Mouse (Mus musculus): ENCODE results near the gene Rfx1.

The Rfx1 gene

DNA sequence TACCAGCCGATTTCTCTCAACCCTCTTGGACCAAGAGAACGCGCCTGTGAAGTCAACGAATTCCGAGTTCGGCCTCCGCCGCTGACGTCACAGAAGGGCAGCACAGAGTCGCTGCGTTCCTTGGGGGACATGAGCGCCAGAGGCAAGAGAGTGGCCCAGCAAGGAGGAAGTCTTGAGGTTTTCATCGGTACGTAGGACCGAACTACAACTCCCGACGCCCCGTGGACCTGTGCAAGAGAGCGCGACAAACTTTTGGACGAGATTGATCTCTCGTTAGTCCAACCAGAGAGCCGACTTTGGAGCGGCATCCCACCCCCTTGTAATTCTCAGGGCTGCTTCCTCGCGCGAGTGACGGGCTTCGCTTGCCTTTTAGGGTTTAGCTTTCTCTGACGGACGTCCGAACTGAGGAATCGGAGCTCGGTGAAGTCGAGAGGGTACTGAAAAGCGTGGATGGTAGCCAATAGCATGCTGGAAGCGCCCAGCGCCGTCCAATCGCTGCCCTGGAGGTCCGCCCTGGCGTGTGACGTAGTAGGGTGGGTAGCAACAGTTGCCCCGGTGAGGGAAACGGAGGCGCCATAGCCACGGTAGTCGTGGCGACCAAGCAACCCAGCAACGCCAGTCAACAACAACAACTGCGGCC, at the start of gene Rfx1:
TSS of gene Rfx1 (plus strand) at position 544 of the 640 bp plus-strand sequence.
- CTCF ChIA-PET: no interaction called here

DNA sequence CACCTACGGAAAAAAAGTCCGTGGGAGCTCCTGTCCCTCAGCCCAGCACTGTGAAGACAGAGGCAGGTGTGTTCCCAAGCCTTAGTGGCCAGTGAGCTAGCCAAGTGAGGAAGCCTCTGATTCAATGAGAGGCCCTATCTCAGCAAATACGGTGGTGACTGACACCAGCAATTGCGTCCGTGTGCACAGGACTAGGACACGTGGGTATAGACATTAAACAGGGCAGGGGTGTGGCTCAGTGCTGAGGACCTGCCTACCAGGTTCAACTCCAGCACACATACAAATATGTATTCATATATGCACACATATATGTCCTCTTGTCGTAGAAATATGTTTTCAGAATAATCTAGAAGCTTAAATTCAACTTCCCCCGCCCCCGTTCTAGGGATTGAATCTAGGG, 46.9 kb upstream of the Rfx1 start:
- CTCF ChIA-PET: no interaction called here

DNA sequence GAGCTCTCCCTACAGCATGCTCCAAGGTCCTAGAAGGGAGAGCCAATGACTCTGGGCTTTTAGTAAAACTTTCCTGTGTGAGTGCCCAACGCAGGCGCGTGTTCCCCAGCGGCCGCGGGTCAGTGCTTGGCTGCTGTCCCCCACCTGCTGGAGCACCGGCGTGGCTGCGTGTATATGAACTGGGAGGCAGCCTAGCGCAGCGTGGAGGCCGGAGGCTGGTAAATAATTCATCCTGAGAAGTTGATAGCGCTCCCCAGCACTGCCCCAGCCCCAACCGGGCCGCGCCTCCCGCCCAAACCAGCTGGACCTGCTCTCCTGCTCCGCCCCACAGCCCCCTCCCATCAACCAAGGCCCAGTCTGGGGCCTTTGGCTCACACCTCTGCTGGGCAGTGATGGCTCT, 45.5 kb upstream of the Rfx1 start, which contains the start of gene Palm3:
TSS of gene Palm3 (plus strand) at position 376 of the 400 bp plus-strand sequence.
- CTCF ChIA-PET: no interaction called here

DNA sequence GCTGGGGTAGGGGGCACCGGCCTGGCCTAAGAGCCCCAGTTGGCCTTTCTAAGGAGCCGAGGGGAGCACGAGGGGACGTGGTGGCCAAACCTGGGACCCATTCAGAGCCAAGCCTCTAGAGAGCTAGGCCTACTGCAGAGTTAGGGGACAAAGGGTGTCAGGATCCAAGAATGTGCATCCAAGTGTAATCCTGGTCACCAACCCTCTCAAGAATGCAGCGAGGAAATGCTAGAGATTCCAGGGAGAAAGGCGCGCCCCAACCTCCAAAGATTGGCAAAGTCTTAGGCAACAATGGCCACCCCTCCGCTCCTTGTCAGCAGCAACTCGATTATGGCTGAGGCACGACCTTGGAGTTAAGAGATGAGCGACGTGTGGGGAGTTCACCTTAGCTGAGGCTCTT, 45.1 kb upstream of the Rfx1 start:
- CTCF ChIA-PET: no interaction called here

- CTCF ChIA-PET: no interaction called here
Observed at GRCm38 (mm10) chr8:84023085-84023484, 43.5 kb upstream of the Rfx1 start.

DNA sequence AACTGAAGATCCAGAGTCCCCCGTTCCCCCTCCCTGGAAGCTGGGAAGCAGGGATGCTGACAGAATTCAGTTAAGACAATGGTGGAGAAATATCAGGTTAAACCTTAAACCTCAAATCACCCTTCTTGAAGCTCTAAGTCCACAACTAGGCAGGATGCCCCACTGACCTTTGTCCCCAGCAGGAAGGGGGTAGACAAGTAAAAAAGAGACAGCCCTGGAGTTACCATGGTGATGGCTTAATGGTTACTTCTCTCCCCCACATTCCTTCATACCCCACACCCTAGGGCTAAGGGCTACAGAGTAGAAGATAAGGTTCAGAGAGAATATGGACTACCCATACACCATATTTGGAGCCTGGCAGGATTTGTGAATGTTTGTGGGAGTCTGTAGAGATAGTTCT, 43.0 kb upstream of the Rfx1 start:
- CTCF ChIA-PET: interaction anchor here (0.6 kb wide), 1 partner anchor 16 kb away, joined by 8 read pairs; no protein-coding TSS in a partner anchor

GRCm38 (mm10) chr8:84024171-84024570, 42.5 kb upstream of the Rfx1 start:
- CTCF ChIA-PET: interaction anchor here (0.7 kb wide), 1 partner anchor 1011 kb away, joined by 6 read pairs; no protein-coding TSS in a partner anchor

GRCm38 (mm10) chr8:84025863-84026262, 40.8 kb upstream of the Rfx1 start:
- CTCF ChIA-PET: interaction anchor here (0.6 kb wide), 1 partner anchor 161 kb away, joined by 5 read pairs; no protein-coding TSS in a partner anchor

DNA sequence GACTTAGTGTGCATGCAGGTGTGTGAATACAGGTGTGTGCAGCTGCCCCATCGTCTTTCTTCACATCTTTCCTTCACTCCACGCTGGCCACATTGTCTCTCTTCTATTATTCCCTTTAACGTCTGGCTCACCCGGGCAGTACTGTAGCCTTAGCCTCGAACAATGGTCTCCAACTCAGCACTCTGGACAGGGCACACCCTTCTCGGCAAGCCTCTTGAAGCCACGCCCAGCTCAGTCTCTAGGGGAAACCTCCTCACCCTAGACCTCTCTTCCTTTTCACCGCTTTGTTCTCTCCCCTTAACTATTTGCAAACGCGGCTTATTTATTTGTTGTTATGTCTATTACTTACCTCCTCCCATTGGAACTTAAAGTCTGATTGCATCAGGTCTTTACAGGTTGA, 39.2 kb upstream of the Rfx1 start:
- CTCF ChIA-PET: no interaction called here

DNA sequence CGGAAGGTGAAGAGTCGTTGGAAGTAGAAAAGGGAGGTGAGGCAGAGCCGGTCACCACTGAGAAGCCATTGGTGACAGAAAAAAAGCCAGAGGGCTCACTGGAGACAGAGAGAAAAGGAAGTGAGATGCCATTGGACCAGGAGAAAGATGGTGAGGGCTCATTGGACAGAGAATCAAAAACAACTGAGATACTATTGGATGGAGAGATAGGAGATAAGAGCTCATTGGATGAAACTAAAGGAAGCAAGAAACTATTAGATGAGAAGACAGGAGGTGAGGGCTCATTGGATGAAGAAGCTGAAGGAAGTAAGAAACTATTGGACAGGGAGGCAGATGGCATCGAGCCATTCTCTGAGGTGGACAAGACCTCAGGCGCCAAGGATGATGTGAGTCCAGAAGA, 37.4 kb upstream of the Rfx1 start:
- CTCF ChIA-PET: no interaction called here

DNA sequence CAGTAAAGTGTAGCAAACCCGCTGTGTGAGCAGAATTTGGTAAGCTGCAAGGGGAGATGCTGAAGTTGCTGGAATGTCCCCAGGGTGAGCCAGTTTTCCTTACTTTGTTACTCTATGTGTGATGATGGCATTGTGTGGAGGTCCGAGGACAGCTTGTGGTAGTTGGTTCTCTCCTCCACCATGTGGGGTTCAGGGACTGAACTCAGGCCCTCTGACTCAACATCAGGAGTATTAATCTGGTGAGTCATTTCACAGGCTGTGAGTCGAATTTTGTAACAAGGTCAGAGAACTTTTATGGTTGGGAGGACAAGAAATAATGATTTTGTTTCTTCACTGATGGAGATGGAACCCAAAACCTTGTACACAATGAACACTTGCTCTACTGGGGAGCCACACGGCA, 33.9 kb upstream of the Rfx1 start:
- CTCF ChIA-PET: no interaction called here

- CTCF ChIA-PET: no interaction called here
Observed at GRCm38 (mm10) chr8:84038015-84038414, 28.6 kb upstream of the Rfx1 start.

DNA sequence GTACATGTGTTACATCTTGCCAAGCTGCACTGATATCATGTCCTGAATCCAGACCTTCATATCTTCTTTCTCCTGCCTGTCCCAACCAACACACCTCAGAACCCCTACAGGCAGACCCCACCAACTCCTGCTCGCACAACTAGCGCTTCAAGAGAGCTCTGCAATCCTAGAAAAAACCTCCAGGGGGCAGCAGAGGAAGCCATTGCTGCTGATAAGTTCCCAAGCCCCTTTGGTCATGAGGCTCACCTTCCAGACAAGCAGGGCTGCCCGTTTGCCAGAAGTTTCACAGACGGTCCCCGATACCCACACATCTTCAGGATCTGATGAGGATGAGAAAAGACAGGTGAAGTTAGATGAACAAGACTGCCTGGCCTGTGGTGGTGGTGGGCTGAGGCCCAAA, 27.6 kb upstream of the Rfx1 start:
- CTCF ChIA-PET: interaction anchor here (0.7 to 1.4 kb wide), 5 partner anchors 8 to 159 kb away, joined by 3 to 5 read pairs (median 3); no protein-coding TSS in a partner anchor

DNA sequence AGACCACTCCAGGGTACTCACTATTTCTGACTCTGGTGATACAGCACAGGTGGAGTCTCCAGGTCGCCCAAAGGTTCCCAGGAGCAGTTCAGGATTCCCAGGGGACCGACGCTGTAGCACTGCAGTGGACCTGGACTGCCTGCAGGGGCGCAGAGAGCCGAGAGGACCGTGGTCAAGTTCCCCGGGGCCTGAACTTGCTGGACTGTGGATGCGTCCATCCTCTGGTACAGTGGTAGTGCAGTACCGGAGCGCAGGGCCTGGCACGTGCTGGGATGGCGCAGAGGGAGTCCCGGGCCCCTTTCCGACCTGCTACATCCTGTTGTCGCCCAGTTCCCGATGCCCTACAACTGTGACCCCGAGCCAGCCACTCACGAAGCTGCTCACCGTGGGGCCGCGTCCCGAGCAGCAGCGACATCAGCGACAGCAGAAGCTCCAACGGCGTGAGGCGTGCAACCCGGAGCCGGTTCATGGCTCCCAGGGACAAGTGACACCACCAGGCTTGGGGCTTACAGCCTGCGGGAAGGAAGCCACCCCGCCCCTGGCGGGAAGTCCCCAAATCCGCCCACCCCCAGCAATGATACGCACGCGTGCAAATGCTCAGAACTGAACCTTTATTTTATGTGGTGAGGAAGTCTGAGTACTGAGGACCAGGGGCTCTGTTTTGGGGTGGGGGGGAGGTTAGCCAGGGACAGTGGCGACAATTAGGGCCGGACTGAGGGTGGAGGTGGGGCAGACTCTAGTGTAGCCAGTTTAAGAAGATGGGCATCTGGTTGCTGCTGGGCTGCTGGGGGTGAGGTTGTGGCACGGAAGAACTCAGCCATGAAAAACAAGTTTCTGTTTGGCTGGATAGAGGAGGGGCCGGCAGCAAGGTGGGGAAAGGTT, 24.3 kb upstream of the Rfx1 start, which contains the start of gene Il27ra:
TSS of gene Il27ra (minus strand) at position 524 of the 882 bp plus-strand sequence.
- CTCF ChIA-PET: interaction anchor here (0.5 kb wide), 1 partner anchor 89 kb away, joined by 26 read pairs; no protein-coding TSS in a partner anchor

DNA sequence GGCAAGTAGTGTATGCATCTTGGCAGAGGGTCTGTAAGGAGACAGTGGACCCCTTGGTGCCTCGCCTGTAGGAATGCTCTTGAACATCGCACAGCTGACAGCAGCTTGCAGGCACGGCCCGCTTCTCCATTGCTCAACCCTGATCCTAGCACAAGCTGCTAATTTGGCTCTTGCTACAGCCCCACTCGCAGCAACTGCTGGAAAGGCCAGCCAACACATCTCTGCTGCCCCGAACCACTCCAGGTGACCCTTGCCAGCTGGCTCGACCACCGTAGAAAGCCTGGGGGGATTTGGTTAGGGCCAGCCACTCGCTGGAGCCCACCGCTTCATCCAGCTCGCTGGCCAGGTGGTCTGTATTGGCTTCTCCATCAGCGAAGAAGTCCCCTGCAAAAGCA, 23.7 kb upstream of the Rfx1 start:
- CTCF ChIA-PET: interaction anchor here (1.0 kb wide), 1 partner anchor 61 kb away, joined by 3 read pairs; no protein-coding TSS in a partner anchor

GRCm38 (mm10) chr8:84044103-84044502, 22.5 kb upstream of the Rfx1 start:
- CTCF ChIA-PET: no interaction called here

- CTCF ChIA-PET: interaction anchor here (0.6 kb wide), 1 partner anchor 1256 kb away, joined by 5 read pairs; no protein-coding TSS in a partner anchor
Observed at GRCm38 (mm10) chr8:84044900-84045299, 21.7 kb upstream of the Rfx1 start, which contains the start of gene Rln3. Gene Rln3, minus strand, starts transcription at chr8:84045000.

DNA sequence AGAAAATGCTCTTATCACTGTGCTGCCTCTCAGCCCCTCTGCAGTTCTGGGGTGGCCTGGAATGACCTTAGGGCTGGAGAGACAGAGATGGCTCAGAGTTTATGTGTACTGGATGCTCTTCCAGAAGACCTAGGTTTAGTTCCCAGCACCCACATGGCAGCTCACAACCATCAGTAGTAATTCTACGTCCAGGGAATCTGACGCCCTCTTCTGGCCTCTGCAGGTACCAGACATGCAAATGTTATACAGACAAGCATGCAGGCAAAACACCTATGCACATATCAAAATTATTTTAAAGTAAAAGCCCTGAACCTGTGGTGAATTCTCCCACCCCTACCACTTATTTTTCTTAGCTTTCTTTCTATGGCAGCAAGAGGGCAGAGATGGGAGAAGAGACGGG, 20.1 kb upstream of the Rfx1 start:
- CTCF ChIA-PET: interaction anchor here (0.6 to 1.0 kb wide), 3 partner anchors 8 to 324 kb away, joined by 3 to 5 read pairs (median 3); no protein-coding TSS in a partner anchor

GRCm38 (mm10) chr8:84048171-84048570, 18.5 kb upstream of the Rfx1 start:
- CTCF ChIA-PET: no interaction called here

- CTCF ChIA-PET: no interaction called here
Observed at GRCm38 (mm10) chr8:84052746-84053145, 13.9 kb upstream of the Rfx1 start.

- CTCF ChIA-PET: interaction anchor here (0.5 kb wide), 1 partner anchor 748 kb away, joined by 11 read pairs; no protein-coding TSS in a partner anchor
Observed at GRCm38 (mm10) chr8:84053229-84053628, 13.4 kb upstream of the Rfx1 start.

DNA sequence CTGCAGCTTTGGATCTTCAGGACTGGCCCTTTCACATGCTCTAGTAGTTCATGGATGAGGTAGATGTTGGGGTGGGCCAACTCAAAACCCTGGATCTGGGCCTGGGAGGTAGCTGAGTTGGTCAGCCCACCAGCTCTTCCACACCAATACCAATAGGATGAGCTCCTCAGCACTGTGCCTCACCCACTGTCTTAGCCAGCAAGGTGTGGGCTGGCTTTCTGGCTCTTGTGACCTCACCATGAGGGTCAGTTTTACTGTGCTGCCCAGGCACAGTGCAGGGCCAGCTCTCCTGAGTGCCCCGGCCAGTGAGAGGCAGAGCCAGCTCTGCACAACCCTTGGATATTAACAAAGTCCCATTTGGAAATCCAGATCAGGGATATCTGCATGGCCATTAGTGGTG, 8.8 kb upstream of the Rfx1 start:
- CTCF ChIA-PET: no interaction called here

All from spleen, embryonic (tissue).